Mouse (Mus musculus) thymus, postnatal 36 days (tissue): ENCODE results near the gene Fhod1.
A peak's percentile ranks its signal among the peaks of the same experiment; 100 is the strongest.

Source experiments
- DNase-seq, 2 experiments: peaks; one replicate each; pipeline ENCODE4 v3.0.0; 2022; ENCODE audit warnings: mixed read lengths in 2 of 2

The Fhod1 gene

DNA sequence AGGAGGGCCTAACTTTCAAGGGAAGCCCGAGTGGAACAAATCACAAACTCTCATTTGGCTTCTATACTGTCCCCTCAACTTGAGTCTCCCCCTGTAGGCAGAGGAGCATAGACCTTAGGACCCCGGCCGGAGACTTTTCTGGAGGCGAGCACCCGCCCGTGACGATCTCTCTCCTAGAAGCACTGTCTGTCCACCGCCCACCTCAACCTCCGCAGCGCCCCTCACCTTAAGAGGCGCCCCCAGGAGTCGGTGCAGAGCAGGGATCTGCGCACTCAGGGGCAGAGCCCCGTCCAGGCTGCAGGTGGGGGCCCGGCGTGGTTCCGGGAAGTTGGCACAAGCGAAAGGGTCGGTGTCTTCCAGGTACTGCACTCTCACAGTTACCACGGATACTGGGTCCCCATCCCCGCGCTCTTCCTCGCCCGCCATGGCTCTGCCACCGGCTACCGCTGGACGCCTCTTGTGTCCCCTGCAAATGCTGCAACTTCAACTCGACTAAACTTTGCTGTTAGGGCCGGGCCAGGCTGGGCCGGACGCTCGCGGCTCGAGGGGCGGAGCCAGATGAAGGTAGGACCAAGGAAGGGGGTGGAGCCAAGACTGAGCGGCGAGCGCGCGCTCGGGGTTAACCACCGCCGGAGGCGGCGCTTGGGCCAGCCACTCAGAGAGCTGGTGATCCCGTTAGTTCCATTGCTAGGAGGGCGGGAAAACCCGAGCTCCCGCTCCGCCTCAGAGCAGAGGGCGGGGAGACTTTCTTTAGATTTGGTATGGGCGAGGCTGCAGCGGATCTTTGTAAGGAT lies at the start of gene Fhod1:
TSS of gene Fhod1 (minus strand) at position 526 of the 794 bp plus-strand sequence.
- peak; percentile 89 for DNase-seq

DNA sequence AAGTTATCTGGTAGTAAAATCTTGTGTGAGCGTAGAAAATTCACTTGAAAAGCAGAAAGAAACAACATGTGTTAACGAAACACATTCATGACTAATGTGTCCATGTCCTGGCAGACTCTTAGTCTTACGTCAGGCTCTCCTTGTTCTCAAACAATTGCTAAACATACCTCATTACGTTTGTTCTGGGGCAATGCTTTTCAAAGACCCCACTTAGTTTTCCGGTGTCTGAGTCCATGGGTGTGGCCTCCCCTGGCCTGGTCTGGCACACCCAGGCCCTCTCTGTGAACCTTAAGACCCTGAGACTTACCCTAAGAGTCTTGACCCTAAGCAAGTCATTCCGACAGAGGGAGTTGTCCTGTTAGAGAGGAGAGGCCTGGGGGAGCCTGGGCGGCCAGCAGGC lies 46.2 kb upstream of the Fhod1 start:
- DNase-seq = no peak

DNA sequence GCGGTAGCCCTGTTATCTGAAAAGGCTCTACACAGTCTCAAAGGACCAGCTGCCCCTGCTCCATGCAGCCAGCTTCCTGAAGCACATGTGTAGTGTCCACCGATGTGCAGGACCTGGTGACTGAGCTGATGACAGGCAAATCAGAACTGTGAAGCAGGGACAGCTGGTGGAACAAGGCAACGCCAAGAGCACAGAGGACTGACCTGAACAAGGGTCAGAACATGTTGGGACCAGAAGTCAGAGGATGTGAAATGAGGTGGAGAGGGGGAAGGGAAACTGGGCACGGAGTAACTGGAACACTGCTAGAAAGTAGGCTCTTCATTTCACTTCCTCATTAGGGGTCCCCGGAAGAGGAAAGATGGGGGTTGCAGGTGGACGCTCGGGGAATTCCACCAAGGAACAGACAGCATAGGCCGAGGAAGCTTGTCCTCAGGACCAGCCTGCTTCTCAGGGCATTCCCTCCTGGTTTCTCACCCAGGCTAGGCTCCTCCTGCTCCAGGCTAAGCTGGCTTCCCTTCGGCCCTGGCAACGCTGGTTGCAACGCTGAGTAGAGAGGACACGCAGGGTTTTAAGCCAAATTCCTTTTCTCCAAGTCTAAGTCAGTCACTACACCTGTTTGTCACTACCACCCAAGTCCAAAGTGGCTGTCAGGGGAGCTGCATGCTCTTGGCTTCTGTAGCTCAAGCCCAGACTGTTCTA lies 45.5 kb upstream of the Fhod1 start:
- no peak for DNase-seq

DNA sequence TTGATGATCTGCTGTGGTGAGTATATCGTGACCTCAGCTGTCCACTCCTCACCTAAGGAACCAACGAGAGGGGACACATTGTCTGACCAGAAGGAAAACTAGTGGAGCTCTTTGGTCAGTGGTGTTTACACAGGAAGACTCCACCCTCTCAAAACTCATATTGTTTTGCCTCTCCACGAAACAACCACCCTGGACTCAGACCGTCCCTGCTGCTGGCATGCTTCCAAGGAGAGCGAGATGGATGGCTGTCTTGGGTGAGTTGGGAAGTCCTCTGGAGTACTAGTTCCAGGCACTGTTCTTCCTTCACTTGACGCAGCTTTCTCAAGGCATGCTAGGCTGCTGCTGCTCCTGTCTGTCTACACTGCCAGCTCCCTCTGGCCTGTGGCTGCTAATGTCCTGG lies 41.3 kb upstream of the Fhod1 start:
- no peak for DNase-seq

DNA sequence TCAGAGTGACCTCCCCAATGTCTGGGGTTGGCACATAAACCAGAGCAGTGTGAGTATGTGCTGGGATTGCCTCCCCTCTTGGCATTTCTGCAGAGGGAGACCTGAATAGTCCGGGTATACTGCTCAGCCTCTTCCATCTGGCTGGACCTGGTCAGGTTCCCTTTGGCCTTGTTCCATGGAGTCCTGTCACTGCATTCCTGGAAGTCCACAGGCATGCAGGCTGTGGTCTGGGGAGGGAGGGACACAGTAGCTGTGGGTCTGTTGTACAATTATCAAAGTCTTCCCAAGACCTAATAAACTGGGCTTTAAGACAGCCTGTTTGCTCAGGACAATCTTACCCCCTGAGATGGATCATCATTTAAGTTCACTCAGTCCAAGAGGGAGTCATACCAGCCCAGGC lies 39.4 kb upstream of the Fhod1 start:
- DNase-seq = no peak

DNA sequence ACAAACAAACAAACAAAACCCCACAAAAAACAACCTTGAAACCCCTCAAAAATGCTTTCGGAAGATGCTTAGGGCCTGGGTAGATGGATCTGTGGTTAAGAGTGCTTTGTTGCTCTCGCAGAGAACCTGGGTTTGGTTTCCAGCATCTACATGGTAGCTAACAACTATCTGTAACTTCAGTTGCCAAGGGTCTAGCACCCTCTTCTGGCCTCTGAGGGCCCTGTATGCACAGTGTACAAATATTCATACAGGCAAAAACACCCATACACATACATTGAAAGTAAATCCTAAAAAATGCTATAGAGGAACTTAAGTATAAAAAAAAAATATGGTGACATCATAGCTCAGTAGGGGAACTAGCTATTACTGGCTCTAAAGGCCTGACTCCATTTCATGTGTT lies 36.3 kb upstream of the Fhod1 start:
- DNase-seq = no peak

DNA sequence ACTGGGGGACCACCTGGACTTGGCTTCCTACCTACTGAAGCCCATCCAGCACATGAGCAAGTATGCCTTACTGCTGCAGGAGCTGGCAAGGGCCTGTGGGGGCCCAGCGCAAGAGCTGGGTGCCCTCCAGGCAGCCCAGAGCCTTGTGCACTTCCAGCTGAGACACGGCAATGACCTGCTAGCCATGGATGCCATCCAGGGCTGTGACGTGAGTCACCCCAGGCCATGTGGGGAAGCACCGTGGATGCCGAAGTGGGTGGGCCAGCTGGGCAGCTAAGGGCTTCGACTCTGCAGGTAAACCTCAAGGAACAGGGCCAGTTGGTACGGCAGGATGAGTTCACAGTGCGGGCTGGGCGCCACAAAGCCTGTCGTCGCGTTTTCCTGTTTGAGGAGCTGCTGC lies 32.6 kb upstream of the Fhod1 start:
- DNase-seq = no peak

DNA sequence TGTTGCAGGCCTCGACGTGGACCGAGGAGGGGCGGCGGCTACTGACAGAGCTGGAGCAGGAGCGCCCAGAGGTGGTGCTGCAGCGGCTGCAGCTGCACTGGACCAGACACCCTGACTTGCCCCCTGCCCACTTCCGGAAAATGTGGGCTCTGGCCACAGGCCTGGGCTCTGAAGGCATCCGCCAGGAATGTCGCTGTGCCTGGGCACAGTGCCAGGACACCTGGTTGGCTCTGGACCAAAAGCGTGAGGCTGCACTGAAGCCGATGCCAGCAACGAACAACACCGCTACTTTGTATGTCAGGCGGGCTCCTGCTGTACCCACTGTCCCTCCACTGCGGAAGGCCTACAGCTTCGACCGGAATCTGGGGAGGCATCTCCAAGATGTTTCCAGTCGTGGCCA lies 30.9 kb upstream of the Fhod1 start:
- DNase-seq = no peak

DNA sequence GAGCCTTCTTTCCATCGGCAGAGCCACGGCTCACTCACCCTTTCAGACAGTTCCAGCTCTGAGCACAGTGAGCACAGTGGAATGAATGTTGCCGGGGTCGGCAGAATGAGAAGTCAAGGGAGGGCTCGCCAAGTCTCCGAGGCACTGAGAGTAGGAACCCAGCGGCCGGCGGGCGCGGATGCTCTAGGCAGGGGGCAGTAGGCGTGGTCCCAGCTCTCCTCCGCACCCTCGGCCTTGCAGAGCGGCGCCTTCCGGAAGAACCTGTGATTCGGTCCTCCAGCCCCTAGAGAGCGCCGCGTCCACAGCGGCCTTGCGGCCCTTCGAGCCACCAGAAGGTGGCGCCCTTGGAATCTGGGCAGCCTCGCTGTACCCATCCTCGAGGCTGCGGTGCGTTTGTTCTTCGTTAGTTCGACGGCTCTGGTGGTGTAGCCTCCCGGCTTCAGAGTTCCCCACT lies 26.8 kb upstream of the Fhod1 start:
- no peak for DNase-seq

DNA sequence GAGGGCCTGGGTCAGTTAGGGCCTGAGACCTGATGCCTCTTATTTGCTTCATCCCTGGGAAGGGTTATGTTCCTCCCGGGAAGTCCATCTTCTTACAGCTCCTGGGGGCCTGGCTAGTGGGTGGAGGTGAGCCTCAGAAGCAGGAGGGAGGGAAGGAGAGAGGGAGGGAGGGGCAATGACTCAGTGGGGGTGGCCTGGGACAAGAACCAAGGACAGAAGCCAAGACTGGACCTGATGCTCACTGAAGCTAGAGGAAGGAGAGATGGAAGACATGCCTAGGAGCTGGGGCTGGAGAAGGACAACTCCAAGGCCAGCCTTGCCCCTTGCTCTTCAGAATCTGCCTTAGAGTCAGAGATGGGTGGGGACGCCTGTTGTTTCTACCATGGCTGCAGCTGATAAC lies 25.3 kb upstream of the Fhod1 start, which contains the start of gene Plekhg4:
TSS of gene Plekhg4 (plus strand) at position 243 of the 400 bp plus-strand sequence.
- DNase-seq = no peak

DNA sequence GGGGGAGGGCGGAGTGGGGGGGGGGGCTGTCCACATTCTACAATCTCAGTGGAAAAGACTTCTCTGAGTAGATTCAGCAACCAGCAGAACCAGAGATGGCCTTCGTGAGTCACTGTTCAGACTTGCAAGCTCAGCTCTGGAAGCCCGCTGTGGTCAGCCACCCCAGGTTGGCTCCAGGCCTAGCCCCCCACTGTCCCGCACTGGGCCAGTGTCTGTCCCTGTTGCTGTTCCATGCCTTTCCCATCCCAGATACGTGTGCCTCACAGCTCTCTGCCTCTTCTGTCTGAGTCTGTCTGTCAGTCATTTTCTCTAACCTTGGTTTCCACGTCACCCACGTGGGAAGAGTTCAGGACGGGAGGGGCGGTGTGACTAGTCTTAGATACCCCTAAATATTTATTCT lies 24.7 kb upstream of the Fhod1 start:
- DNase-seq = no peak

DNA sequence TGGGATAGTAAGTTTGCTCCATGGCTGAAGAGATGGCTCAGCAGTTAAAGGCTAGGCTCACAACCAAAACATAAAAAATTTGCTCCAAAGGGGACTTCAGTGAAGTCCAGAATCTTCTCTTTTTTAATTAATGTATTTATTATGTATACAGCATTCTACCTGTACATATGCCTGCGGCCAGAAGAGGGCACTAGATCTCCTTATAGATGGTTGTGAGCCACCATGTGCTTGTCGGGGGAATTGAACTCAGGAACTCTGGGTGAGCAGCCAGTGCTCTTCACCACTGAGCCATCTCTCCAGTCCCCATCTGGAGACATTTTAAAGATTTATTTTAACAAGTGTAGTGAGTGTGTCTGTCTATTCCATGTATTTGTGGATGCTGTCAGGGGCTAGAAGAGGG lies 19.4 kb upstream of the Fhod1 start:
- no peak for DNase-seq

DNA sequence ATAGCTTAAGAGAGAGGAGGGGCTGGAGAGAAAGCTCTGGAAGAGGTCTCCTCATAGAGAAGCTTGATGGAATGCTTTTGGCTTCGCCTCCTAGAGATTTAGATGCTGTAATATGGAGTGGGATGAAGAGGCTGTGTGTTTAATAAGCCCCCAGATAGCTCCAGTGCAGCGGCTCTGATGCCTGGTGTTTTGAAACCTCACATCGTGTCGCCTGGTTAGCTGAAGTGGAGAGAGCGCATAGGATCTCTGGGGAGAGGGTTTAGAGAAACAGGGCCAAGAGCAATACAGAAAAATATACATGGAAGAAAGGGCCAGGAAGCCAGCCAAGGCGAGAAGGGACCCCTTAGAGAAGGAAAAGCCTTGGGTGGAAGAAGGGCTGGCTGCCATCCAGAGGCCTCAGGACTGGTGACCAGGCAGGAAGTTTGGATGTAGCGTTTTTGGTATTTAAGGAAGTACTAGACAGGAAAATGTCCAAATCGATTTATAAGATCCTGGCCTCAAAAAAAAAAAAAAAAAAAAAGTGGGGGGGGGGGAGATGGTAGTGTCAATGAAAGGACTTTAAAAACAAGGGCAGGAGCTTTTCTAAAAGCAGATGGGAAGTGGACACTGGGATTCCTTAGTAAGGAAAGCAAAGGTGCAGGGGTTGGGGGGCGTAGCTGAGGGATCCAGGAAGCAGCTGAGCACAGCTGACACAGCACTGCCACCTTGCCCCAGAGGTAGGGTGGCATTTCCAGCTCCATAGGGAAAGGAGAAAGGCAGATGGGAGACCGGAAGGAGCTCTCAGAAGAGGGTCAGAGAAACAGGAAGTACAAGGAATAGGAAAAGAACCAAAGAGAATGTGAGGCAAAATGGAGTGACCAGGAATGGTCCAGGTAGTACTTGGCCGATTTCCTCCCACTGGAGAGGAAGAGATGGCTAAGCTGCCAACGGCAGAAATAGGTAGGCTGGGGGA lies 14.3 kb upstream of the Fhod1 start:
- DNase-seq = no peak

DNA sequence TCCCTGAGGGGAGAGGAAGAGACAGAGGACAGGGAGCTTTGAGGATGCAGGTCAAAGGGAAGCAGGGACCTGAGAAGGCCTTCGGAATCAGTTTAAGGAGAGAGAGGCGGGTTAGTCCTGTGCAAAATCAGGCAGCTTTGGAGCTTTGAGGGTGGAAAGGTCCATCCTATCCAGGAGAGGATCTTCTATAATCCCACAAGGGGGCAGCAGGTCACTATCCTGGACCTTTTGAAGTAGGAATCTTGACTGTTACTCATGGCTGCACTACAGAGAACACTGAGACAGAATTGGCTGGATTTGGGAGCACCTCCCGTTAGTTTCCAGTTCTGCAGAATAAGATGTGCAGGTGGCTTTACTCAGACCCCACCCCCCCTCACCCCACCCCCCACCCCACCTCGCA lies 11.9 kb upstream of the Fhod1 start:
- DNase-seq = no peak

DNA sequence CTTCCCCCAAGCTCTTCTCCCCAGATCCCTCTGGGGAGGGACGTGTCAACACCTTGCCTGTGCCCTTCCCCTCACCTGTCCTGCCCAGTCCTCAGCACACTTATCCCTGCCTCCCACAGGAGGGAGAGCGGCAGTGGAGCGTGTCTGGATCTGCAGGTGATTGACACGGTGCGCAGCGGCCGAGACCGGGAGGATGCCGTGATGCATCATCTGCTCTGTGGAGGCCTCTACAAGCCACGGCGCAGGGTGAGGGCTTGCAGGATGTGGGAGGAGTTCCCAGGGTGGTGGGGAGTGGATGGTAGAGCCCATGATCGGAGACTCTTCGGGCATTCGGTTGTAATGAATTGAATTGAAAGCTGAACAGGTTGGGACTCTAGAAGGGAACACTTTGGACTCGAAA lies 11.5 kb upstream of the Fhod1 start:
- no peak for DNase-seq

DNA sequence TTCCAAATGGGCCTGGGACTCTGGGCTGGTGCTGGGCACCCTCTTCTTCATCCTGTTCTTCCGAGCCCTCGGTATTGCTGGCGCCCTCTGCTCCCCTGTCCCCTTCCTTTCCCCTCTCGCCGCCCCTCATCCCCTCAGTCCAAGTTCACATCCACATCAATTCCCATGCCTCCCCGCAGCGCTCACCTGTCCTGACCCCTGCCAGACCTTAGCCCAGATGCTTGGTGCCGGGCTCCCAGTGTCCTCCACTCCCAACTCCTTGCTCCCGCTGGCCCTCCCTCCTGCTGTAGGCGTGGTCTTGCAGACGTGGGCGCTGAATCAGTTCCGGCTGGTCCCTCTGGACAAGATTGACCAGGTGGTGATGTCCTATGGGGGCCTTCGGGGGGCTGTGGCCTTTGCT lies 8.9 kb upstream of the Fhod1 start:
- DNase-seq = no peak

DNA sequence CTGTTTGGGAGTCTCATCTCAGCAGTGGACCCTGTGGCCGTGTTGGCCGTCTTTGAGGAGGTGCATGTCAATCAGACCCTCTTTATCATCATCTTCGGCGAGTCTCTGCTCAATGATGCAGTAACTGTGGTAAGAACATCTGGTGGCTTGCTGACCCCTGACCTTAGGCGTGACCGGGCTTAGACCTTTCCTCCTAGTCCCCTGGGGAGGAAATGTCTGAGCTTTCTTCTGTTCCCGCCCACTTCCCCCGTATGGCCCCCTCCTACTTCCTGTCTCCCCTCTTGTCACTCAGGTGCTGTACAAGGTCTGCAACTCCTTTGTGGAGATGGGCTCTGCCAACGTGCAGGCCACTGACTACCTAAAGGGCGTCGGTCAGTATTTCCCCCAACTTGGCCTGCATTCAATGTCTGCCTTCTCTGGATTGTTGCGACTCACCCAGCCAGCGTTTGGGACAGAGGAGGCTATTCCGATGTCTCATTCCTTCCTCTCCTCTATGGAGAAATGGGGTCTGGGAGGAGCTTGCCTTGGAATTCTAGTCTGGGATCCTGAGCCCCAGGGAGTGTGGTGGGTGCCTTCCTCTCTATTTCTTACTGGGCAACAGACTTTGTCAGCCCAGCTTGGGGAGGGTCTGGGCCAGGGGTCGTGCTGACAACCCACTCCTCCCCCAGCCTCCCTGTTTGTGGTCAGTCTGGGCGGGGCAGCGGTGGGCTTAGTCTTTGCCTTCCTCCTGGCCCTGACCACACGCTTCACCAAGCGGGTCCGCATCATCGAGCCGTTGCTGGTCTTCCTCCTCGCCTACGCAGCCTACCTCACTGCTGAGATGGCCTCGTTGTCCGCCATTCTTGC lies 7.6 kb upstream of the Fhod1 start:
- DNase-seq = peak; percentile 57 to 71

DNA sequence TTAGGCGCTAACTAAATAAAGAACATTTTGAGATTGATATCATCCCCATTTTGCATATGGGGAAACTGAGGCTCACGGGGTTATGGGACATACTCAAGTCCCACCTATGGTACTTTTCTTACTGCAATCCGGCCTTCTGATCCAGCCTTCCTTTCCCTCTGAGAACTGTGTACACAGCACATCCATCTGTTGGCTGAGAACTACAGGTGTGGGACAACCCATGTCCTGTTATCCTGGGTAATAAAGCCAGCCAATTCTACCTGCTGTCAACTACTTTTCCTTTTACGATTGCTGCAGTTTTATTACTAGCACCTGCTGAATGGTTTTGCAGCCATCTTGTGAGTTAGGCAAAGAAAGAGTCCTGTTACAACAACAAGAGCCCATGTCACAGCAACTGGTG lies 6.8 kb upstream of the Fhod1 start:
- DNase-seq = no peak

DNA sequence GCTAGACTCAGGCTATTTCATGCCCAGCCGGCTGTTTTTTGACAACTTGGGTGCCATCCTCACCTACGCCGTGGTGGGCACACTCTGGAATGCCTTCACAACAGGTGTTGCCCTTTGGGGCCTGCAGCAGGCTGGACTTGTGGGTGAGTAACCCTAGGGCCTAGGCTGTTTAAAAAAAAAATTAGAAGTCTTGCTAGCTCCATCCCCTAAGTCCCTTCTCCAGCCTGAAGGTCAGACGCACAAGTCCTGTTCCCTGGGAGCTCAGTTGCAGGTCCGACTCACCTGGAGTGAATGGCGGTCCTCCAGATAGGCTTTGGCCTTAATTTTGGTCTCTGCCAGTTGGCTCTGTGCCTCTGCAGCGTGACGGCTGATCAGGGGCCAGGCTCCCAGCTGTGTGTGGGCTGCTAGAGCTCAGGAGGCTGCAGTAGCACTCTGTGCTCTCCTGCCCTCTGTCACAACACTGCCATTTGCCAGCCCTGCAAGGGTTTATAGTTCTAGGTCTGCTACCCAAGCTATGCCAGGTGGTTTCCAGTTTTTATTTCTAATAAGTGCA lies 5.9 kb upstream of the Fhod1 start:
- DNase-seq = no peak

DNA sequence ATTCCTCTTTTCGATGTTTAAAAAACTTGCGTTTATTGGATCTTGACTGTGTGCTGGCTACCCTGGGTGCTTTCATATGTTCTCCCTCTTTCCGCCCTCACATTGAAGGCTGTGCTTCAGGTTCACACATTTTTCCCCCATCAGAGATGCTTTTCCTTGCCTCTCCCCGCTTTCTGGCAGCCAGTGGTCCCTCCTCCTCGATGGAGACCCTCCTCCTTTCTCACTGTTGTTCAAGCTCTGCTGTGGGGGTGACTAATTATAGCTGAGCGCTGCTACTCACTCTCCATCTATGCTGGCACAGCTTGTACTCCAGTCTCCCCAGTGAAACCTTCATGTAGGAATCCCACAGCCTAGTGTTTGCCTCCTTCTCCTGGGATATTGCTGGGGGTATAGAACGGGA lies 2.4 kb upstream of the Fhod1 start:
- no peak for DNase-seq

DNA sequence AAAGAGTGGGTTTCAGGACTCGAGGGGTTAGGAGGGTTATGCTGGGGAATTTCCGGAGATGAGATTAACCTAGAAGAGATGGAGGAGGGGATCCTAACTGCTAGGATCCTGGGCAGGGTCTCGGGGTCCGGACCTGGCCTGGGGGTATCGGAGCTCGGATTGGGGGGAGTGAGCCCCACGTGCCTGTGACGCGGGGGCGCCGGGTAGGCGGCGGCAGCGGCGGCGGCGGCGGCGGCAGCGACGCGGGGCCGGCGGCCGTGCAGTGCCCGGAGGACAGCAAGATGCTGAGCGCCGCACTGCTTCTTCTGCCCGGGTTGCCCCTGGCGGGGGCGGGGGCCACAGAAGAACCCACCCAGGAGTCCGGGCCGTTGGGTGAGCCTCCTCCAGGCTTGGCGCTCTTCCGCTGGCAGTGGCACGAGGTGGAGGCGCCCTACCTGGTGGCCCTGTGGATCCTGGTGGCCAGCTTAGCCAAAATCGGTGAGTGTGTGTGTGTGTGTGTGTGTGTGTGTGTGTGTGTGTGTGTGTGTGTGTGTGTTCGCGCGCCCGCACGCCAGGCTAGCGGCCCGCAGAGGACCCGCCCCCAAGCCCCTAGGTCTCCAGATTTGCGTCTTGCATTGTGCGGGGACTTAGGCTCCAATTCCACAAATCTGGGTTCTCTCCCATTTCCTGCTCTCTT lies 1.5 kb upstream of the Fhod1 start:
- DNase-seq = peak; percentile 27 to 44
